Mouse (Mus musculus) urinary bladder, postnatal 36 days (tissue): ENCODE data around the gene Vsig2.

Experiments
- DNase-seq, 2 experiments: peaks; one replicate each; pipeline ENCODE4 v3.0.0; 2022; ENCODE audit warnings: low spot score in 2 of 2, mixed read lengths in 1 of 2

The Vsig2 gene

GRCm38 (mm10) chr9:37530888-37531705 is 8.0 kb upstream of the Vsig2 start:
- DNase-seq = peak; percentile 67 to 79

- no peak for DNase-seq
These were observed 2.2 kb upstream of the Vsig2 start for GRCm38 (mm10) chr9:37536851-37537250.

- no peak for DNase-seq
These were observed 1.3 kb upstream of the Vsig2 start for GRCm38 (mm10) chr9:37537658-37538250.

GRCm38 (mm10) chr9:37540226-37540625 is 1.2 kb downstream of the Vsig2 start:
- no peak for DNase-seq

GRCm38 (mm10) chr9:37540701-37541575 is 1.9 kb downstream of the Vsig2 start:
- DNase-seq = no peak

GRCm38 (mm10) chr9:37541851-37542642 is 3.0 kb downstream of the Vsig2 start:
- no peak for DNase-seq

- DNase-seq = no peak
These were observed 4.9 kb downstream of the Vsig2 start for GRCm38 (mm10) chr9:37543869-37544440.

GRCm38 (mm10) chr9:37544447-37545165 is 5.6 kb downstream of the Vsig2 start:
- DNase-seq = peak; percentile 45 to 72

GRCm38 (mm10) chr9:37545166-37545610 is 6.1 kb downstream of the Vsig2 start:
- no peak for DNase-seq

GRCm38 (mm10) chr9:37545847-37546452 is 6.9 kb downstream of the Vsig2 start:
- no peak for DNase-seq

- no peak for DNase-seq
These were observed 7.8 kb downstream of the Vsig2 start for GRCm38 (mm10) chr9:37546889-37547288.

- no peak for DNase-seq
These were observed 11.4 kb downstream of the Vsig2 start for GRCm38 (mm10) chr9:37550435-37550834.

GRCm38 (mm10) chr9:37551751-37552531 is 12.9 kb downstream of the Vsig2 start:
- DNase-seq = no peak

GRCm38 (mm10) chr9:37552536-37553293 is 13.7 kb downstream of the Vsig2 start, which contains the start of gene Nrgn:
Gene Nrgn, minus strand, starts transcription at chr9:37552904.
- peak; percentile 76 to 86 for DNase-seq

GRCm38 (mm10) chr9:37554279-37554678 is 15.2 kb downstream of the Vsig2 start:
- no peak for DNase-seq

- DNase-seq = no peak
These were observed 16.0 kb downstream of the Vsig2 start, which contains the start of gene Siae for GRCm38 (mm10) chr9:37554838-37555748. Gene Siae, plus strand, starts transcription at chr9:37555698.

GRCm38 (mm10) chr9:37556366-37556765 is 17.3 kb downstream of the Vsig2 start:
- no peak for DNase-seq
